Mouse (Mus musculus) T-helper 17 cell (primary cell): Measurements from ENCODE around the gene Uqcc1.

Experiments used
- in situ Hi-C, 2 experiments: fragments of 300-600 bp; cut with MboI, MseI; formaldehyde crosslinking; loops; 1 replicate in 1 of 2; 2 replicates in 1 of 2; pipeline ENCODE4 v1.15.1; 2025; ENCODE audit warnings: high pct_unique_total_duplicates in 2 of 2

The Uqcc1 gene

GRCm38 (mm10) chr2:155817301-155818245, 112.5 kb downstream of the Uqcc1 start:
- in situ Hi-C loops, result no loop called here

DNA sequence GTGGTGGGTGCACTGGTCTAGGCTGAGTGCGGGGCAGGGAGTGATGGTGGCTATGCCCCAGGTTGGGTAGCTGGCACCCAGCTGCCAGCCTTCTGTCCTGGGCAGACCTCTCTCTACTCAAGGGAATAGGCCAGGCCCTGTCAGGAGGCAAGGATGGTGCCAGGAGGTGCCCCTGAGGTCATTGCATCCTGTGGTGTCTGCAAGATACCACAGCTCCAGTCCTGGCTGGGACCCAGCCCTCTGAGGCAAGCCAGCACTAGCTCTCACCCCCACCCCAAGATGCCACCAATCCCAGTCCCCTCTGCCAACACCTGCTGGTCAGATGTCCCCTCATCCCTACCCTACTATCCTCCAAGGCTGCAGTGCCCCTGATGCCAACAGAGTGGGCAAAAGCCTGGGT, 113.9 kb downstream of the Uqcc1 start:
- in situ Hi-C loops, result no loop called here

DNA sequence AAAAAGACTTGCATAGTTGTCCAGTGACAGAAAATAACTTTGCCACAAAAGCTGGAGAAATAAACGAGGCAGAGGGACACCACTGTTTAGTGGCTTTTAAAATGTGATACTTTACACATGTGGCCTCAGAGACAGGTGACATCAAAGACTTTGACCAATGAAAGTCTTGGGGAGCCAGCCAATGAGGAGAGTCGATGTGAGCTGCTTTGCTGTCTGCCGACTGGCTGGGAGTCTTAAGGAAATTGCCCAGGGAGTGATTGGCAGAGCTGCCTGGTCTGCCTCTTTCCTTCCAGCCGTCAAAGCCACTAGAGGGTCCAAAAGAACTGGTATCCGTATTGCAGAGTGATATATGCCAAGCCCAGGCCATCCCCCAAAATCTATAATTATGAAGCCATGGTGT, 115.3 kb downstream of the Uqcc1 start:
- in situ Hi-C loops, result no loop called here

GRCm38 (mm10) chr2:155812637-155813036, 117.5 kb downstream of the Uqcc1 start:
- in situ Hi-C loops, result no loop called here

GRCm38 (mm10) chr2:155811821-155812396, 118.2 kb downstream of the Uqcc1 start:
- in situ Hi-C loops, result no loop called here

GRCm38 (mm10) chr2:155809620-155810019, 120.5 kb downstream of the Uqcc1 start:
- in situ Hi-C loops, result no loop called here

GRCm38 (mm10) chr2:155807408-155807807, 122.7 kb downstream of the Uqcc1 start:
- in situ Hi-C loops, result no loop called here

DNA sequence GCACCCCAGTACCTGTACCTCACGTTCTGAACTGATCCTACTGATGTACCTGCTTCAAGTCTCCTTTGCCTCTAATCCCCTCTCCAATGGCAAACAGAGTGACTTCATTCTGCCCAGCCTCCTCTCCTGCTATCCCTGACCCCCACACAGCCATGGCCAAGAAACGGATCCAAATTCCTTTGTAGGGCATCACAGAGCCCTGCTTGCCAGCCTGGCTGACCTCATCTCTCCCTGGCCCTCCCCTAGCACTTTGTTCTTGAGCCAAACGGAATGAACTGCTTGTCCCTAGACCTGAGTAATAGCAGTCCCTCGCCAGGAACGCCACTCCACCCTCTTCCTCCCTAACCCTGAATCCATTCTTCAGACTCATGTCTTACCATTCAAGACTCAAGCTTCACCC, 123.6 kb downstream of the Uqcc1 start:
- in situ Hi-C loops, result no loop called here

DNA sequence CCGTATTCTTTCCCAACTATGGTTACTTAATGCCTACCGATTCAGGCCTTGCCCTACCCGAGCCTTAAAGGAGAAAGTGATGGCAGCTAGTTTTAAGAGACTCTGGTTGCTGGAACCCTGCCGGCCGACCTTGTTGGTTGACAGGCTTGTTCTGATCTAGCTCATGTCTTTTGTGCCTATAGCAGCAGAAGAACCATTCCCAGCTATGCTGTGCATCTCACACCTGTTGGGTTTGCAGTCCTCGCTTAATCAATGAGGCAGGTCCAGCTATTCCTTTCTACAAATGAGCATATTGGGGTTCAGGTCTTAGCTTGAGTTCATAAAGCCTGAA, 124.2 kb downstream of the Uqcc1 start:
- in situ Hi-C loops, result no loop called here

DNA sequence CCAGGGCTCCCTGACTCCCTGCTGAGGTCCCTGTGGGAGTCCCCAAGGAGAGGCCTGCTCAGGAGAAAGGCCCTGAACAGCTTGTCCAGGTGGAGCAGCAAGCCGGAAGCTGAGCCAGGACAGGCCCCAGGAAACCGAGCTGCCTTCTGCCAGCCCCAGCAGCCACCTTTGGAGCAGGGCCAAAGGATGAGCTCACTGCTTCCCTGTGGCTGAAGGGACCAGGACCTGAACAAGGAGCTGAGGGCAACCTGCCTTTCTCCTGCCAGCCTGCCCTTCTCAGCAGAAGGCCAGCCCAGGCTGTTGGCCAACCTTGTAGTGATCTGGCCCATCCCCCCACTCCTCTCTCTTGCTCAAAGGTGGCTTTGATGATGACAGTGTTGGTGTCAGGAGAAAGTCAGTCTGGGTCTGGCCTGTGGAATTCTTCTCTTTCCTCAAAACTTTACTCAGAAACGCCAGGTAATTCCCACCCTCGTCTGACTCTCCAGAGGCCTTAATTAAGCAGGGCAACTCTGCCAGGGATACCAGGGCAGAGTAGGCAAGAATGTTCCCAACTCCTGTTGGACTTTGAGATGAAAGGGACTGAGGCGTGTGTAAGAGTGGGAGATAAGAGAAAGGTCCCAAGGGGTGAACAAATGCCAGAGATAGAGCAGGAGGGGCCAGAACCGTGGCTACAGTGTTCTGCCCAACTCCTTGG, 124.7 kb downstream of the Uqcc1 start:
- in situ Hi-C loops, result no loop called here

- in situ Hi-C loops, result no loop called here
These were observed 126.1 kb downstream of the Uqcc1 start for GRCm38 (mm10) chr2:155804053-155804452.

- in situ Hi-C loops, result no loop called here
These were observed 127.3 kb downstream of the Uqcc1 start for GRCm38 (mm10) chr2:155802761-155803160.

DNA sequence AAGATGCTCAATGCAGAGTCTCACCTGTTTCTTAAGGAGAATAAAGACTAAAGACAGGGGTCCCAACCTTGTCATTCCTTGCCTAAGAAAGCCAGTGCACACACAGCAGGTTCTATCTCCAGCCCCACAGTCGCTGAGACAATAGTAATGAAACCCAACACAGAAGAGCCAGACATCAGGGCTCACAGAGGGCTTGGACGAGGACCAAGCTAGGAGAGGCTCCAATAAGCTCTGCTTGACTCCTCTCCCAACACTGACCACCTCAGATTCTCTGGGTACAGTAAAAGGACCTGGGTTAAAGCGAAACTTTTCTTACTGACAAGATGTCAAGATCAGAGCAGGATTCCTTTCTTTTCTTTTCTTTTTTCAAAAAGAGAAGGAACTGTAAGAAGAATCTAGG, 131.5 kb downstream of the Uqcc1 start:
- in situ Hi-C loops, result loop anchor here in 1 of 2 experiments (25.0 kb wide), 1 partner anchor 311 kb away; no protein-coding TSS in a partner anchor
